Mouse (Mus musculus): ENCODE measurements around the gene Abhd15.

DNA sequence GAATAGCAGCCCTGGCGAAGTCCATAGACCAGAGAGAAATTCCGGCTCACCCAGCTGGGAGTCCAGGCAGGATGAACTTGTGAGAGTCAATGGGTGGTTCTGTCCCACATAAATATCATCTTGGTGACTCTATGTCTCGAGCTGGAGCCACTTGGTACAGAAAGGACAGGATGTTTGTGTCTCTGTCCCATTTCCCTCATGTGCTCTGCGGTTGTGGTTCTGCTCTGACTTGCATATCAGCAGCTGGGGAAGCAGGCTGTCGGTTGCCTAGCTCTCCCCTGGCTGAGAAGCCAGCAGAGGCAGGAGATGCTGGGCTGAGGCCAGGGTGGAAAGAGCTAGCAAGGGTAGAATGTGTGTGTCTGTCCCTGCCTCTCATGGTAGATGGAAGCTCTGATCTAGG, 4.1 kb downstream of the Abhd15 start, which contains the start of gene Gm10392:
- TF ChIP-seq CTCF (IDR thresholded peaks at IDR 0.05; ENCODE audit: insufficient read depth, low read length): no peak
- peak; percentile 41; the same call in 1 of the 2 replicates for TF ChIP-seq POLR2A (IDR thresholded peaks at IDR 0.05; ENCODE audit: borderline replicate concordance, extremely low read depth, low read depth, low read length)

Measured in lung, adult 2 months (tissue).